Mouse (Mus musculus) urinary bladder, postnatal 25 days (tissue): ENCODE data around the gene Olfr996.
"Not testable (repeated sequence)": the region's sequence is repeated elsewhere in the genome, so short reads cannot be mapped to it uniquely, and the experiment has no call there.

ENCODE experiments used
- DNase-seq: peaks from one replicate; pipeline ENCODE4 v3.0.0; 2022; ENCODE audit warnings: low spot score

Gene Olfr996

GRCm38 (mm10) chr2:85578915-85579314, at the start of gene Olfr996:
Gene Olfr996 (plus strand): TSS chr2:85579215.
- DNase-seq = no peak

- DNase-seq = no peak
Measured at GRCm38 (mm10) chr2:85532082-85532778, 46.8 kb upstream of the Olfr996 start.

GRCm38 (mm10) chr2:85533934-85534333, 45.1 kb upstream of the Olfr996 start:
- DNase-seq = no peak

- no peak for DNase-seq
Measured at GRCm38 (mm10) chr2:85554806-85555205, 24.2 kb upstream of the Olfr996 start.

- no peak for DNase-seq
Measured at GRCm38 (mm10) chr2:85560226-85560625, 18.8 kb upstream of the Olfr996 start.

GRCm38 (mm10) chr2:85561187-85561586, 17.8 kb upstream of the Olfr996 start:
- DNase-seq = no peak

GRCm38 (mm10) chr2:85588648-85589047, 9.6 kb downstream of the Olfr996 start, which contains the start of gene Olfr998:
Gene Olfr998 (plus strand): TSS chr2:85588948.
- not testable (repeated sequence) for DNase-seq

- no peak for DNase-seq
Measured at GRCm38 (mm10) chr2:85611803-85612202, 32.8 kb downstream of the Olfr996 start, which contains the start of gene Olfr1000. Gene Olfr1000 (minus strand): TSS chr2:85611903.
